In the genomic region with DNA sequence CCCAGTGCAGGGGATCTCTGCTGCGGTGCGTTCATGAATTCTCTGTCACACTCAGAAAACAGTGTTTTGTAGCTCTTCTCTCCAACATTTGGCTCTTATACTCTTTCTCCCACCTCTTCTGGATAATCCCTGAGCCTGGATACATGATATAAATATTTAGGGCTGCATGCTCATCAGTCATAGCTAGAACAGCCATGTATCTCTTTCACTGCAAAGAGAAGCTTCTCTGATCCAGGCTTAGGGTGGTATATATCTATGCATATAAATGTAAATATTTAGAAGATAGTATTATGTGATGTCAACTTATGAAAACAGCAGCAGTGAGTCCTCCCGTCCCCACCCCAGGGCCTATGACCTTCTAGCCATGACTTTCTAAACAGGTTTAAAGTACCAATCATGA, we compare ENCODE assay signal across 23 mouse cellular contexts.
"Had no signal": no experiment of that assay in that cellular context is flagged by ENCODE, and none has a peak within 500 bp of the region (broad histone marks: within the 10 kb centered on the region; RNA-seq: fewer than 3 reads in every experiment).

No protein-coding gene starts in this region.

- H3K27me3 ChIP-seq: hindbrain, embryonic 13.5 days; hindbrain, embryonic 15.5 days; intestine, embryonic 15.5 days; kidney, embryonic 15.5 days; limb, embryonic 13.5 days; limb, embryonic 15.5 days; liver, embryonic 12.5 days had no signal

- H3K36me3 ChIP-seq: hindbrain, embryonic 13.5 days; hindbrain, embryonic 15.5 days; intestine, embryonic 15.5 days; kidney, embryonic 15.5 days; limb, embryonic 13.5 days; limb, embryonic 15.5 days; liver, embryonic 12.5 days had no signal

- H3K27ac ChIP-seq: hindbrain, embryonic 13.5 days; hindbrain, embryonic 15.5 days; hindbrain, postnatal 0 days; intestine, embryonic 15.5 days; kidney, embryonic 15.5 days; kidney, postnatal 0 days; limb, embryonic 13.5 days; limb, embryonic 15.5 days; liver, embryonic 12.5 days had no signal

- H3K4me1 ChIP-seq: hindbrain, embryonic 13.5 days; hindbrain, embryonic 15.5 days; kidney, embryonic 15.5 days; limb, embryonic 13.5 days; limb, embryonic 15.5 days; liver, embryonic 12.5 days had no signal

- H3K4me3 ChIP-seq: hindbrain, embryonic 13.5 days; hindbrain, embryonic 15.5 days; intestine, embryonic 15.5 days; kidney, embryonic 15.5 days; limb, embryonic 13.5 days; limb, embryonic 15.5 days; liver, embryonic 12.5 days had no signal

- H3K9me3 ChIP-seq: hindbrain, embryonic 13.5 days; hindbrain, embryonic 15.5 days; intestine, embryonic 15.5 days; kidney, embryonic 15.5 days; limb, embryonic 13.5 days; limb, embryonic 15.5 days; liver, embryonic 12.5 days had no signal

- H3K4me2 ChIP-seq: heart, embryonic 11.5 days; hindbrain, embryonic 13.5 days; hindbrain, embryonic 15.5 days; intestine, embryonic 15.5 days; kidney, embryonic 15.5 days; limb, embryonic 13.5 days; limb, embryonic 15.5 days; liver, embryonic 12.5 days had no signal

- DNase-seq: forebrain, postnatal 0 days; gastrocnemius, postnatal 14 days; gastrocnemius, postnatal 36 days; heart, postnatal 14 days; heart, postnatal 36 days; kidney, adult 11 months; kidney, adult 2 months; kidney, adult 9 months; kidney, postnatal 14 days; kidney, postnatal 36 days; layer of hippocampus, adult 9-11 months; layer of hippocampus, postnatal 36 days; left cerebral cortex, postnatal 4 days had no signal

- H3K9ac ChIP-seq: forebrain, postnatal 0 days; hindbrain, embryonic 13.5 days; hindbrain, embryonic 15.5 days; intestine, embryonic 15.5 days; kidney, embryonic 15.5 days; limb, embryonic 13.5 days; limb, embryonic 15.5 days; liver, embryonic 12.5 days had no signal

- ATAC-seq: forebrain, postnatal 0 days; hindbrain, postnatal 0 days; intestine, embryonic 15.5 days; liver, embryonic 12.5 days had no signal
